Mouse (Mus musculus) retina, postnatal 7 days (tissue): Measurements from ENCODE around the gene Slc25a19.

Experiments used
- DNase-seq: peaks from one replicate; pipeline ENCODE4 v3.0.0-alpha.2; 2012; ENCODE audit warnings: low read depth, low spot score

Slc25a19 gene

GRCm38 (mm10) chr11:115618732-115619516 lies 9.2 kb downstream of the Slc25a19 start:
- DNase-seq = no peak

- no peak for DNase-seq
Measured at GRCm38 (mm10) chr11:115618001-115618400, 10.1 kb downstream of the Slc25a19 start.

DNA sequence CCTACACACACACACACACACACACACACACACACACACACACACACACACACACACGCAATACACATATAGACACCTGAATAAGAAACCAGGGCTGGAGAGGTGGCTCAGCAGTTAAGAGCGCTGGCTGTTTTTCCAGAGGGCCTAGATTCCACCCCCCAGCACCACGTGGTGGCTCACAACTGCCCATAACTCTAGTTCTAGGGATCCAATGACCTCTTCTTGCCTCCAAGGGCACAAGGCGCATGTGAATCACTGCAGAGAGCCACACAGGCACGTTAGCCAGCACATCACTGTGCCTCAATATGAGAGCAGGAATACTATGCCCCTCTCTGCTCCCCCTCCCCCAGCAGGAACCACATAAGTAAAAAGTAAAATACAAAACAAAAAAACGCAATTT lies 11.2 kb downstream of the Slc25a19 start:
- no peak for DNase-seq

GRCm38 (mm10) chr11:115616371-115616770 lies 11.7 kb downstream of the Slc25a19 start:
- no peak for DNase-seq

GRCm38 (mm10) chr11:115615875-115616274 lies 12.2 kb downstream of the Slc25a19 start:
- no peak for DNase-seq

DNA sequence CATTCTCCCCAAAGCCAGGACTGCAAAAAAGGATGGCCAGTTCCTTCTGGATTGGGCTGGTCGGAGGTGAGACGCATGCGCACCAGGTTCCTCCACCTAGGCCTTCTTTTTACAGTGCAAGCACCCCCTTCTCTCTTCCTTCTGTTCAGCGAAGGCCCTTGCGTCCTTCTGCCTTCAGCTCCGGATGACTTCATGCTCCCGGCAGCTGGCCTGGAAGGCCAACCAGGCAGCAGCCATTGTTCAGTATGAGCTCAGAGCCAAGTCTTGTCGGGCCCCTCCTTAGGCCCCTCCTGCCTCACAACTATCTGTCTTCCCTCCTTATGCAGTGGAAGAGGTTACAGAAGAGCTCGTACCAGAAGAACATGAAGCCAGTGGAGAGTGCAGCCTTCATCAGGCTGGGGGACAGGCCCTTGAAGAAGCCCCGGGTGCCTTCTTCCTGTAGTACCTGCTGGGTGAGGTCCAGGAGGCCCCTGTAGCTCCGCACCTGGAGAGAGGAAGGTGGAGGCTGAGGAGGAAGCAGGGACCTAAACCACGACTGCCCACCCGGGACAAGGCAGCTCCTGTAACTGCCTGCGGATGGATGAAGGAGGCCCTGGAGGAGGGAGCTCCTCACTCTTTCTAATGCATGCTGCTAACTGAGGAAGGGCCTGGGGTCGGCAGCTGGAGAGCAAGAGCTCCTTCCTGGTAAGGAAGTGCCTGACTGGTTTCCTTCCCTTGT lies 12.8 kb downstream of the Slc25a19 start:
- DNase-seq = no peak

GRCm38 (mm10) chr11:115614346-115615107 lies 13.6 kb downstream of the Slc25a19 start:
- no peak for DNase-seq

- DNase-seq = no peak
Measured at GRCm38 (mm10) chr11:115613138-115613945, 14.8 kb downstream of the Slc25a19 start.

- DNase-seq = peak; percentile 81
Measured at GRCm38 (mm10) chr11:115612410-115613137, 15.5 kb downstream of the Slc25a19 start, which contains the start of gene Mif4gd. Gene Mif4gd, minus strand, starts transcription at chr11:115612969.

GRCm38 (mm10) chr11:115612059-115612409 lies 16.1 kb downstream of the Slc25a19 start:
- no peak for DNase-seq

DNA sequence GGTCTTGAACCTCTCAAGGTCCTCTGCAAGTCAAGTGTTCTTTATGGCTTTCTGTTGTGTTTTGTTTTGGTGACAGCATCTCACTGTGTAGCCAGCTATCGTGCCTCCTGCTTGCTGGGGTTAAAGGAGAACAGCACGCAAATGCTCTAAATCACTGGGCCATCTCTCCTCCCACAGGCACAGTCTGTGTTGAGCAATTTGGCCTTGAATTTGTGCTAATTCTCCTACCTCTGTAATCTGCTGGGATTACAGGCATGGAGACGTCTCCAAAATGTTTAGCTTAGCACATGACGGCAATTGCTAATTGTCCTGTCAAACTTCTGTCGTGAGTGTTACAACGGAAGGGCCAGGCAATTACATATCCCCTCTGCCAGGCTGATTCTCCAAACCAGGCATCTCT lies 16.9 kb downstream of the Slc25a19 start:
- no peak for DNase-seq

GRCm38 (mm10) chr11:115609576-115609975 lies 18.5 kb downstream of the Slc25a19 start:
- DNase-seq = no peak

GRCm38 (mm10) chr11:115608421-115609399 lies 19.4 kb downstream of the Slc25a19 start:
- peak; percentile 71 for DNase-seq

GRCm38 (mm10) chr11:115606733-115607132 lies 21.4 kb downstream of the Slc25a19 start:
- no peak for DNase-seq

DNA sequence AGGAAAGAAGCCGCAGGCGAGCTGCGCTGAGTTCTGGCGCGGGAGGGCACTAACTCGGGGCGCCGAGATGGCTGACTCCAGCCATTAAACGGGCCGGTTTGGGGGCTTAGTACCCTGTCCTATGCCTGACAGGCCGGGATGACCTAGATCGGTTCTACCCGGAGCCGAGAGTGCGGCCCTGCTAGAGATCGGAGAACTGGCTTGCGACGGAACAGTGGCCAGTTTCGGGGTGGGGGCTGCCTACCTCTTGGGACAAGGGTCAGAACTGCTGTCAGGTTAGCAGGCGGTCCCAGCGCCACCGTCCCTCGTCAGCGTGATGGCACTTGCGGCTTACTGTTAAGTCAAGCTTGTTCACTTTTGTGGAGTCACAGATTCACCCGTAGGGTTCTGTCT lies 23.8 kb downstream of the Slc25a19 start:
- no peak for DNase-seq

GRCm38 (mm10) chr11:115603476-115604303 lies 24.4 kb downstream of the Slc25a19 start, which contains the start of the genes Mrps7 and Gga3:
Gene Mrps7, plus strand, starts transcription at chr11:115603925.
Gene Gga3, minus strand, starts transcription at chr11:115604051.
- peak; percentile 87 for DNase-seq

- DNase-seq = no peak
Measured at GRCm38 (mm10) chr11:115603128-115603475, 25.0 kb downstream of the Slc25a19 start.

DNA sequence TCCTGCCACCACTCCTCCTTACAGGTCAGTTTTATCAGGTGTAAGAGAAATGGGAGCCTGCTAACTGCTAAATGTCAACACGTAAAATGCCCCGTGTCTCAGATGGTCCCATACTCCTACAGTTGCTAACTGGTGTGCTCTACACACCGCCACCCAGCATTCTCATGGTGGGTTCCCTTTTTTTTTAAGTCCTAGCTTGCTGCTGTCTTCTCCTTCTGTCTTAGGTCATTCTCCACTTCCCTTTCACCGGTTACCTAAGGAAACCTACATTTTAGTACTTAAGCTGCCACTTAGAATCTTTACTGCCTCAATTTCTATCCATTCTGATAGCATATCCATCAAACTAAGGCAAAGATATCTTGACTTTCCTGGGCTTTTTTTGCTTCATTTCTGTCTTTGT lies 26.9 kb downstream of the Slc25a19 start:
- no peak for DNase-seq

DNA sequence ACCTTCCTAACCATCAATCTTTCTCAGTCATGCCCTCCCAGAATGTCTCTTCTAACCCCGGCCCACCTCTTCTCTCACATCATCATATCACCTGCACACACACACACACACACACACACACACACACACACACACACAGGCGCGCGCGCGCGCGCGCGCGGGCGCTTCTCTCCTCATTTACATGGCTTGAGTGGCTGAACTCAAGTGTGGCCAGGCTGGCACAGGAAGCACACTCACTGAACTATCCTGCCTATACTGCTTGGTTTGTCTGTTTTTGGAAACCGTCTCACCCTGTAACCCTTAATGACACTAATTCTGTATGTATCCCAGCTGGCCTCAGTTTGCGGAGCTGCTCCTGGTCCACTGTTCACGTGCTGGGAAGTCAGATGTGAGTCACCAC lies 27.4 kb downstream of the Slc25a19 start:
- no peak for DNase-seq
